In the genomic region with DNA sequence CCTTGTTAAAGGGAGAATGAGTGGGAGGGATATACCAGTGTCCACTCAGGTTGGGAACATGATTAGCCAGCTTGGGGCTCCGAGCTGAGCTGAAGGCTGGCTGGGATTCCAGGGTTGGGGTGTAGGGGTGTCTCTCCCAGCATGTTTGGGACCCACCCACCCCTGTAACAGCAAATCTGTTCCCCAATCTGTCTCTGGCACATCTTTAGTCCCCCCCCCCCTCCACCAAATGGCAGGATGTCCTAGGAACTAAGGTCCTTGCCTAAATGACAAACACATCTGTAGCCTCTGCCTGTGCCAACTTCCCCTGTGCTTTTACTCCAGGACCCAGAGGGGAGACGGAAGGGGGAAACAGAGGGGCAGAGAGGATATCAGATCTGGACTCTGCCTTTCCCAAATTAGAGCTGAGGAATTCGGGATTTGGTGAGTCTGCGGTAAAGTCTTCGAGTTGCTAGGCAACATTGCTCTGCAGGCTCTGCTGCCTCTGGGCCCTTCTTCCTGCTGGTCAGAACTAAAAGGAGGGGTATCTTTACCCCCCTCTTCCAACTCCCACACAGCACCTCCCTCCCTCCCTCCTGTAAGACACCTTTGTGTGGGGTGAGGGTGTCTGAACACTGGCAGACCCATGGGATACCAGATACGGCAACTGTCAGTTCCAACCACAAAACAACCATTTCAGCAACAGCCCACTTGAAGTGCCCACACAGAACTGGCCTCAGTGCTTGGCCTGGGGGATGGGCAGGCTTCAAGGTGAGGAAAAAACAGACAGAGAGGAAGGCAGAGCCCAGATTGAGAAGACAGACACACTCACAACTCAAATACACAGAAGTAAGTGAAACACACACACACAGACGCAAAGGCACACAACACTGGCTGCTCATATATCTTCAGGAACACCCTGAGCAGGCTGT, we compare ENCODE assay signal across 9 mouse cellular contexts. TPM values are rescaled to one million over a fixed set of nuclear protein-coding genes. Genes with fewer than 3 reads are reported as not detected.
DNase-seq lines count a peak whose midpoint lies in the region; ATAC-seq and TF ChIP-seq lines count a peak whose summit lies in the region.
"Had no signal": no experiment of that assay in that cellular context is flagged by ENCODE, and none has a peak within 500 bp of the region (broad histone marks: within the 10 kb centered on the region; RNA-seq: fewer than 3 reads in every experiment).

A gene (plus strand): TSS at position 861 of the 911 bp plus-strand sequence.

- H3K27ac ChIP-seq in heart, embryonic 10.5 days = peak within 1 kb of the TSS; percentile 22; the same call in 1 of the 2 replicates
- no peak within 1 kb of the TSS for H3K27ac ChIP-seq in intestine, postnatal 0 days (ENCODE audit: low read depth, low read length)
- H3K27ac ChIP-seq in stomach, embryonic 15.5 days = no peak within 1 kb of the TSS
- H3K27ac ChIP-seq: midbrain, embryonic 12.5 days had no signal

- ATAC-seq in intestine, postnatal 0 days = no peak
- ATAC-seq in stomach, embryonic 15.5 days (ENCODE audit: insufficient read depth, low FRiP score, low read depth) = no peak

- H3K27me3 ChIP-seq in heart, embryonic 10.5 days (ENCODE audit: insufficient read depth, poor library complexity, severe bottlenecking) = peaks cover 59% of the 10 kb centered on the region
- peaks cover 28% of the 10 kb centered on the region for H3K27me3 ChIP-seq in intestine, postnatal 0 days (replicated peaks; ENCODE audit: control insufficient read depth, insufficient read depth, low read length)
- peaks cover 24% of the 10 kb centered on the region for H3K27me3 ChIP-seq in stomach, embryonic 15.5 days (replicated peaks)

- no peak within 1 kb of the TSS for H3K4me3 ChIP-seq in heart, embryonic 10.5 days
- H3K4me3 ChIP-seq in intestine, postnatal 0 days (ENCODE audit: low read depth, low read length) = no peak within 1 kb of the TSS
- H3K4me3 ChIP-seq in stomach, embryonic 15.5 days (replicated peaks) = no peak within 1 kb of the TSS
- H3K4me3 ChIP-seq: midbrain, embryonic 12.5 days had no signal

- no peaks in the 10 kb centered on the region for H3K36me3 ChIP-seq in heart, embryonic 10.5 days
- H3K36me3 ChIP-seq in intestine, postnatal 0 days (ENCODE audit: control insufficient read depth, insufficient read depth) = no peaks in the 10 kb centered on the region
- H3K36me3 ChIP-seq in stomach, embryonic 15.5 days = no peaks in the 10 kb centered on the region
- H3K36me3 ChIP-seq: midbrain, embryonic 12.5 days had no signal

- no peak for DNase-seq in heart, embryonic 10.5 days (ENCODE audit: low spot score)
- DNase-seq in heart, postnatal 25 days (ENCODE audit: low spot score) = no peak
- DNase-seq in right cerebral cortex, adult 2 months (ENCODE audit: low spot score in 2 of 2) = peak; percentile 65 to 67
- no peak for DNase-seq in right cerebral cortex, postnatal 14 days
- DNase-seq in lung, postnatal 25 days (ENCODE audit: low spot score) = no peak
- no peak for DNase-seq in Muller cell, postnatal 12 days (ENCODE audit: inconsistent ontology term)

- H3K4me1 ChIP-seq in heart, embryonic 10.5 days = peaks cover 34% of the 10 kb centered on the region
- H3K4me1 ChIP-seq in intestine, postnatal 0 days (replicated peaks; ENCODE audit: control insufficient read depth, insufficient read depth, low read length) = 0 out of 2 replicates have a peak, but pooled peaks cover 4% of the 10 kb centered on the region
- H3K4me1 ChIP-seq in stomach, embryonic 15.5 days = peaks cover 9% of the 10 kb centered on the region

- H3K9me3 ChIP-seq in heart, embryonic 10.5 days = no peaks in the 10 kb centered on the region
- H3K9me3 ChIP-seq in intestine, postnatal 0 days (ENCODE audit: control insufficient read depth) = no peaks in the 10 kb centered on the region
- no peaks in the 10 kb centered on the region for H3K9me3 ChIP-seq in stomach, embryonic 15.5 days
- H3K9me3 ChIP-seq: midbrain, embryonic 12.5 days had no signal

- WGBS in heart, embryonic 10.5 days = 22% methylated on average over 7 of the region's 7 CpGs
- 28% methylated on average over 7 of the region's 7 CpGs for WGBS in intestine, postnatal 0 days
- 31% methylated on average over 7 of the region's 7 CpGs for WGBS in stomach, embryonic 15.5 days

- no peak for TF ChIP-seq CTCF in intestine, postnatal 0 days (IDR thresholded peaks at IDR 0.05; ENCODE audit: low read depth)

- intact Hi-C loops in heart, postnatal 25 days (cut with DNase I) = no loop called here

- H3K4me2 ChIP-seq in intestine, postnatal 0 days (replicated peaks; ENCODE audit: low read depth) = no peak within 1 kb of the TSS
- no peak within 1 kb of the TSS for H3K4me2 ChIP-seq in stomach, embryonic 15.5 days
- H3K4me2 ChIP-seq: midbrain, embryonic 12.5 days had no signal

- H3K9ac ChIP-seq in intestine, postnatal 0 days (ENCODE audit: low read depth, low read length) = no peak within 1 kb of the TSS
- no peak within 1 kb of the TSS for H3K9ac ChIP-seq in stomach, embryonic 15.5 days
- H3K9ac ChIP-seq: midbrain, embryonic 12.5 days had no signal

RNA-seq across cellular contexts. Expression of the gene that starts here (rescaled TPM):
- polyA plus RNA-seq in heart, embryonic 10.5 days (2016; fragmentation: Nextera tagmentation; extraction: Ambion mirVana) = 7.6 and 10.0 TPM in 2 replicates
- 1 to 10 TPM; 8.4 to 8.7 TPM for total RNA-seq in heart, postnatal 25 days (2021)
- polyA plus RNA-seq in intestine, postnatal 0 days (2015; fragmentation: Nextera tagmentation; extraction: Ambion mirVana) = 15.0 and 22.1 TPM in 2 replicates
- polyA plus RNA-seq in stomach, embryonic 15.5 days (2015; fragmentation: Nextera tagmentation; extraction: Ambion mirVana) = 11.1 and 12.5 TPM in 2 replicates

Comparison
In these comparisons a context has a peak if more than half of its experiments do, and no peak if none do; other contexts are left out.
1. DNase-seq: peak in right cerebral cortex, adult 2 months (2 of 2); none in heart, embryonic 10.5 days (single experiment), heart, postnatal 25 days (single experiment), right cerebral cortex, postnatal 14 days (single experiment), lung, postnatal 25 days (single experiment) and Muller cell, postnatal 12 days (single experiment).